ENCODE assay signal across 26 mouse cellular contexts in genomic region chr12:28775120-28775519, GRCm38 (mm10). TPM values are rescaled to one million over a fixed set of nuclear protein-coding genes. Genes with fewer than 3 reads are reported as not detected.
DNase-seq lines count a peak whose midpoint lies in the region; ATAC-seq and TF ChIP-seq lines count a peak whose summit lies in the region.
"Had no signal": no experiment of that assay in that cellular context is flagged by ENCODE, and none has a peak within 500 bp of the region (broad histone marks: within the 10 kb centered on the region; RNA-seq: fewer than 3 reads in every experiment).

No protein-coding gene starts in this region.

- WGBS in hindbrain, embryonic 13.5 days = 33% methylated on average over 8 of the region's 8 CpGs
- WGBS in hindbrain, postnatal 0 days = 23% methylated on average over 8 of the region's 8 CpGs
- WGBS in neural tube, embryonic 14.5 days = 22% methylated on average over 8 of the region's 8 CpGs
- WGBS in neural tube, embryonic 15.5 days = 18% methylated on average over 8 of the region's 8 CpGs
- WGBS in midbrain, embryonic 13.5 days = 19% methylated on average over 8 of the region's 8 CpGs

- no peak overlapping the region for H3K4me2 ChIP-seq in hindbrain, embryonic 13.5 days
- no peak overlapping the region for H3K4me2 ChIP-seq in hindbrain, postnatal 0 days (ENCODE audit: low read depth, low read length)
- no peak overlapping the region for H3K4me2 ChIP-seq in neural tube, embryonic 14.5 days (ENCODE audit: low read depth, low read length)
- H3K4me2 ChIP-seq in neural tube, embryonic 15.5 days = no peak overlapping the region
- H3K4me2 ChIP-seq in midbrain, embryonic 13.5 days (replicated peaks) = no peak overlapping the region
- H3K4me2 ChIP-seq: embryonic facial prominence, embryonic 12.5 days; heart, embryonic 12.5 days; intestine, embryonic 15.5 days; limb, embryonic 12.5 days; liver, embryonic 15.5 days; lung, embryonic 14.5 days had no signal

- no peaks in the 10 kb centered on the region for H3K27me3 ChIP-seq in hindbrain, embryonic 13.5 days
- no peaks in the 10 kb centered on the region for H3K27me3 ChIP-seq in hindbrain, postnatal 0 days (ENCODE audit: insufficient read depth, low read length)
- no peaks in the 10 kb centered on the region for H3K27me3 ChIP-seq in neural tube, embryonic 14.5 days (ENCODE audit: control insufficient read depth, insufficient read depth, low read length)
- H3K27me3 ChIP-seq in neural tube, embryonic 15.5 days (replicated peaks) = no peaks in the 10 kb centered on the region
- H3K27me3 ChIP-seq in midbrain, embryonic 13.5 days = no peaks in the 10 kb centered on the region
- H3K27me3 ChIP-seq: embryonic facial prominence, embryonic 12.5 days; heart, embryonic 12.5 days; intestine, embryonic 15.5 days; limb, embryonic 12.5 days; liver, embryonic 15.5 days had no signal

- no peak overlapping the region for H3K9ac ChIP-seq in hindbrain, embryonic 13.5 days
- no peak overlapping the region for H3K9ac ChIP-seq in hindbrain, postnatal 0 days (replicated peaks; ENCODE audit: low read length)
- H3K9ac ChIP-seq in neural tube, embryonic 14.5 days (replicated peaks; ENCODE audit: low read depth, low read length) = 0 out of 2 replicates have a peak overlapping the region, but pooled peaks have one; percentile 11
- no peak overlapping the region for H3K9ac ChIP-seq in neural tube, embryonic 15.5 days (replicated peaks)
- H3K9ac ChIP-seq in midbrain, embryonic 13.5 days (replicated peaks) = no peak overlapping the region
- H3K9ac ChIP-seq: embryonic facial prominence, embryonic 12.5 days; forebrain, postnatal 0 days; heart, embryonic 12.5 days; intestine, embryonic 15.5 days; limb, embryonic 12.5 days; liver, embryonic 15.5 days; lung, embryonic 14.5 days had no signal

- no peak for DNase-seq in hindbrain, postnatal 0 days (ENCODE audit: low spot score)
- no peak for DNase-seq in cerebellum, postnatal 36 days
- DNase-seq in thymus, postnatal 14 days = no peak
- DNase-seq: adrenal gland, adult 2 months; adrenal gland, postnatal 36 days; cerebellum, adult 8-10 months; cerebellum, postnatal 25 days; forebrain, postnatal 0 days; heart, adult 2 months; heart, postnatal 4 days; kidney, adult 2 months; kidney, postnatal 36 days; layer of hippocampus, postnatal 36 days; lung, embryonic 14.5 days; lung, postnatal 14 days had no signal

- H3K27ac ChIP-seq in hindbrain, embryonic 13.5 days = peak overlapping the region; percentile 19
- no peak overlapping the region for H3K27ac ChIP-seq in hindbrain, postnatal 0 days
- no peak overlapping the region for H3K27ac ChIP-seq in neural tube, embryonic 14.5 days (ENCODE audit: low read depth, low read length)
- H3K27ac ChIP-seq in neural tube, embryonic 15.5 days (replicated peaks) = no peak overlapping the region
- H3K27ac ChIP-seq in midbrain, embryonic 13.5 days = peak overlapping the region; percentile 54
- H3K27ac ChIP-seq: embryonic facial prominence, embryonic 12.5 days; heart, adult 2 months; intestine, embryonic 15.5 days; limb, embryonic 12.5 days; liver, embryonic 15.5 days had no signal

- H3K9me3 ChIP-seq in hindbrain, embryonic 13.5 days = no peaks in the 10 kb centered on the region
- no peaks in the 10 kb centered on the region for H3K9me3 ChIP-seq in hindbrain, postnatal 0 days (ENCODE audit: low read length)
- H3K9me3 ChIP-seq in neural tube, embryonic 14.5 days (ENCODE audit: control insufficient read depth, low read length) = no peaks in the 10 kb centered on the region
- H3K9me3 ChIP-seq in neural tube, embryonic 15.5 days (replicated peaks) = no peaks in the 10 kb centered on the region
- H3K9me3 ChIP-seq in midbrain, embryonic 13.5 days = no peaks in the 10 kb centered on the region
- H3K9me3 ChIP-seq: embryonic facial prominence, embryonic 12.5 days; heart, embryonic 12.5 days; intestine, embryonic 15.5 days; limb, embryonic 12.5 days; liver, embryonic 15.5 days had no signal

- no peak for ATAC-seq in hindbrain, embryonic 13.5 days (ENCODE audit: low FRiP score)
- no peak for ATAC-seq in hindbrain, postnatal 0 days
- ATAC-seq in neural tube, embryonic 14.5 days (ENCODE audit: low read depth) = no peak
- no peak for ATAC-seq in neural tube, embryonic 15.5 days (ENCODE audit: low FRiP score)
- ATAC-seq in midbrain, embryonic 13.5 days = no peak
- ATAC-seq: forebrain, postnatal 0 days; hindbrain, embryonic 16.5 days; intestine, embryonic 15.5 days had no signal

- H3K4me1 ChIP-seq in hindbrain, embryonic 13.5 days (replicated peaks) = peaks cover 24% of the 10 kb centered on the region
- H3K4me1 ChIP-seq in hindbrain, postnatal 0 days (ENCODE audit: insufficient read depth, low read length) = peaks cover 5% of the 10 kb centered on the region; the same call in 1 of the 2 replicates
- peaks cover 11% of the 10 kb centered on the region for H3K4me1 ChIP-seq in neural tube, embryonic 14.5 days (ENCODE audit: control insufficient read depth, insufficient read depth, low read length)
- H3K4me1 ChIP-seq in neural tube, embryonic 15.5 days = peaks cover 28% of the 10 kb centered on the region
- peaks cover 26% of the 10 kb centered on the region for H3K4me1 ChIP-seq in midbrain, embryonic 13.5 days (replicated peaks)
- H3K4me1 ChIP-seq: embryonic facial prominence, embryonic 12.5 days; intestine, embryonic 15.5 days had no signal

- H3K36me3 ChIP-seq in hindbrain, embryonic 13.5 days = peaks cover 5% of the 10 kb centered on the region
- no peaks in the 10 kb centered on the region for H3K36me3 ChIP-seq in hindbrain, postnatal 0 days (ENCODE audit: insufficient read depth, low read length)
- no peaks in the 10 kb centered on the region for H3K36me3 ChIP-seq in neural tube, embryonic 14.5 days (ENCODE audit: control insufficient read depth, insufficient read depth, low read length)
- no peaks in the 10 kb centered on the region for H3K36me3 ChIP-seq in neural tube, embryonic 15.5 days
- peaks cover 7% of the 10 kb centered on the region for H3K36me3 ChIP-seq in midbrain, embryonic 13.5 days
- H3K36me3 ChIP-seq: embryonic facial prominence, embryonic 12.5 days; heart, embryonic 12.5 days; intestine, embryonic 15.5 days; limb, embryonic 12.5 days had no signal

- TF ChIP-seq CTCF in hindbrain, postnatal 0 days (IDR thresholded peaks at IDR 0.05; ENCODE audit: low read depth) = no peak

- H3K4me3 ChIP-seq in hindbrain, embryonic 13.5 days = no peak overlapping the region
- no peak overlapping the region for H3K4me3 ChIP-seq in hindbrain, postnatal 0 days (ENCODE audit: low read length)
- H3K4me3 ChIP-seq in neural tube, embryonic 14.5 days (ENCODE audit: low read depth, low read length) = no peak overlapping the region
- H3K4me3 ChIP-seq in neural tube, embryonic 15.5 days (replicated peaks) = no peak overlapping the region
- no peak overlapping the region for H3K4me3 ChIP-seq in midbrain, embryonic 13.5 days (replicated peaks)
- H3K4me3 ChIP-seq: embryonic facial prominence, embryonic 12.5 days; heart, adult 2 months; heart, embryonic 12.5 days; intestine, embryonic 15.5 days; limb, embryonic 12.5 days; liver, embryonic 15.5 days; myocyte had no signal

RNA-seq across cellular contexts. Expression of gene Eipr1, which starts 23.5 kb away (rescaled TPM):
- 69.7 and 76.9 TPM in 2 replicates for polyA plus RNA-seq in hindbrain, embryonic 13.5 days (2015; fragmentation: Nextera tagmentation; extraction: Ambion mirVana)
- 65.8 and 78.0 TPM in 2 replicates for total RNA-seq in hindbrain, postnatal 0 days (2014; rRNA removed)
- polyA plus RNA-seq in hindbrain, postnatal 0 days (2015; fragmentation: Nextera tagmentation; extraction: Ambion mirVana) = 54.9 and 58.4 TPM in 2 replicates
- polyA plus RNA-seq in neural tube, embryonic 14.5 days (2014; fragmentation: Nextera tagmentation; extraction: Ambion mirVana) = 72.5 and 77.3 TPM in 2 replicates
- 59.8 and 70.8 TPM in 2 replicates for polyA plus RNA-seq in neural tube, embryonic 15.5 days (2015; fragmentation: Nextera tagmentation; extraction: Ambion mirVana)
- 71.3 and 75.7 TPM in 2 replicates for polyA plus RNA-seq in midbrain, embryonic 13.5 days (2015; fragmentation: Nextera tagmentation; extraction: Ambion mirVana)

RNA-seq across cellular contexts. Expression of gene Trappc12, which starts 24.8 kb away (rescaled TPM):
- 41.9 and 44.0 TPM in 2 replicates for polyA plus RNA-seq in hindbrain, embryonic 13.5 days (2015; fragmentation: Nextera tagmentation; extraction: Ambion mirVana)
- 54.5 and 66.3 TPM in 2 replicates for total RNA-seq in hindbrain, postnatal 0 days (2014; rRNA removed)
- polyA plus RNA-seq in hindbrain, postnatal 0 days (2015; fragmentation: Nextera tagmentation; extraction: Ambion mirVana) = 34.1 and 34.5 TPM in 2 replicates
- 43.6 and 46.9 TPM in 2 replicates for polyA plus RNA-seq in neural tube, embryonic 14.5 days (2014; fragmentation: Nextera tagmentation; extraction: Ambion mirVana)
- 39.7 and 41.8 TPM in 2 replicates for polyA plus RNA-seq in neural tube, embryonic 15.5 days (2015; fragmentation: Nextera tagmentation; extraction: Ambion mirVana)
- 43.8 and 46.0 TPM in 2 replicates for polyA plus RNA-seq in midbrain, embryonic 13.5 days (2015; fragmentation: Nextera tagmentation; extraction: Ambion mirVana)

Comparison
In these comparisons a context has a peak if more than half of its experiments do, and no peak if none do; other contexts are left out.
1. H3K27ac ChIP-seq: peak in hindbrain, embryonic 13.5 days (single experiment) and midbrain, embryonic 13.5 days (single experiment); none in hindbrain, postnatal 0 days (single experiment), neural tube, embryonic 14.5 days (single experiment) and neural tube, embryonic 15.5 days (single experiment).